Mouse (Mus musculus): ENCODE results near the gene Gm12888.
"Not testable (repeated sequence)": the region's sequence is repeated elsewhere in the genome, so short reads cannot be mapped to it uniquely, and the experiment has no call there.

Gene Gm12888

DNA sequence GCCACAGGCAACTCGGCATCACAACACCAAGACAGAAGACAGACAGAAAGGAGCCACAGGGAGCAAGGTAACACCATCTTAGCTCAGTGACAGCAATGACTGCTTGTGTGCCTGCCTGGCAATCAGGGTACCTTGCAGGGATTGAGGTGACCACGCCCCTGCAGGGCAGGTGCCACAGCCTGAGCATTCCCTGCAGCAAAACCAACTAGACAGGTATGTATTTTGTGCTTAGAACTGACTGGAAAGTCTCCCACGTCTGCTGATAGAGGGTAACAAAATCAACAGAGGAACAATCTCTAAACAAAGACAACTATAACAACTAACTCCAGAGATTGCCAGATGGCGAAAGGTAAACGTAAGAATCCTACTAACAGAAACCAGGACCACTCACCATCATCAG lies at the start of gene Gm12888:
Gene Gm12888, minus strand, starts transcription at position 101 of the 400 bp plus-strand sequence.
- not testable (repeated sequence) for DNase-seq (ENCODE audit: low read depth, low spot score)

All from ZHBTc4 (cell line).